Mouse (Mus musculus): ENCODE data around the gene Nsg1. TPM values are rescaled to one million over a fixed set of nuclear protein-coding genes. Genes with fewer than 3 reads are reported as not detected.

Gene Nsg1
- polyA plus RNA-seq, 1 experiment = not detected

GRCm38 (mm10) chr5:38094331-38094730 is 65.4 kb downstream of the Nsg1 start:
- no peak for TF ChIP-seq POLR2A (IDR thresholded peaks at IDR 0.05; ENCODE audit: insufficient read depth, low read depth, low read length)
- TF ChIP-seq CTCF (IDR thresholded peaks at IDR 0.05; ENCODE audit: insufficient read depth, low read depth, low read length) = no peak
- H3K4me3 ChIP-seq (ENCODE audit: insufficient read depth, low read depth, low read length) = no peak overlapping the region
- no peaks in the 10 kb centered on the region for H3K4me1 ChIP-seq (ENCODE audit: control insufficient read depth, insufficient read depth, low read length)
- 86% methylated on average over 2 of the region's 2 CpGs for WGBS
- no peak overlapping the region for H3K27ac ChIP-seq (ENCODE audit: insufficient read depth, low read depth, low read length)

GRCm38 (mm10) chr5:38091966-38092304 is 67.8 kb downstream of the Nsg1 start:
- TF ChIP-seq POLR2A (IDR thresholded peaks at IDR 0.05; ENCODE audit: insufficient read depth, low read depth, low read length) (no peak), CTCF (IDR thresholded peaks at IDR 0.05; ENCODE audit: insufficient read depth, low read depth, low read length) (no peak)
- WGBS = 59% methylated on average over 2 of the region's 2 CpGs
- H3K4me1 ChIP-seq (ENCODE audit: control insufficient read depth, insufficient read depth, low read length) = no peaks in the 10 kb centered on the region
- no peak overlapping the region for H3K27ac ChIP-seq (ENCODE audit: insufficient read depth, low read depth, low read length)
- H3K4me3 ChIP-seq (ENCODE audit: insufficient read depth, low read depth, low read length) = no peak overlapping the region

- H3K4me3 ChIP-seq (ENCODE audit: insufficient read depth, low read depth, low read length) = no peak overlapping the region
- WGBS = 68% methylated on average over 8 of the region's 8 CpGs
- H3K27ac ChIP-seq (ENCODE audit: insufficient read depth, low read depth, low read length) = no peak overlapping the region
- TF ChIP-seq CTCF (IDR thresholded peaks at IDR 0.05; ENCODE audit: insufficient read depth, low read depth, low read length) (no peak), POLR2A (IDR thresholded peaks at IDR 0.05; ENCODE audit: insufficient read depth, low read depth, low read length) (no peak)
- H3K4me1 ChIP-seq (ENCODE audit: control insufficient read depth, insufficient read depth, low read length) = no peaks in the 10 kb centered on the region
Observed at GRCm38 (mm10) chr5:38091046-38091965, 68.4 kb downstream of the Nsg1 start.

GRCm38 (mm10) chr5:38090581-38090980 is 69.1 kb downstream of the Nsg1 start:
- no peak for TF ChIP-seq CTCF (IDR thresholded peaks at IDR 0.05; ENCODE audit: insufficient read depth, low read depth, low read length)
- TF ChIP-seq POLR2A (IDR thresholded peaks at IDR 0.05; ENCODE audit: insufficient read depth, low read depth, low read length) = no peak
- no peaks in the 10 kb centered on the region for H3K4me1 ChIP-seq (ENCODE audit: control insufficient read depth, insufficient read depth, low read length)
- H3K27ac ChIP-seq (ENCODE audit: insufficient read depth, low read depth, low read length) = peak overlapping the region; percentile 3; the same call in 1 of the 2 replicates
- WGBS = 65% methylated on average over 3 of the region's 3 CpGs
- no peak overlapping the region for H3K4me3 ChIP-seq (ENCODE audit: insufficient read depth, low read depth, low read length)

GRCm38 (mm10) chr5:38090111-38090510 is 69.6 kb downstream of the Nsg1 start:
- TF ChIP-seq CTCF (IDR thresholded peaks at IDR 0.05; ENCODE audit: insufficient read depth, low read depth, low read length) (no peak), POLR2A (IDR thresholded peaks at IDR 0.05; ENCODE audit: insufficient read depth, low read depth, low read length) (no peak)
- no peak overlapping the region for H3K27ac ChIP-seq (ENCODE audit: insufficient read depth, low read depth, low read length)
- no peak overlapping the region for H3K4me3 ChIP-seq (ENCODE audit: insufficient read depth, low read depth, low read length)
- WGBS = 80% methylated on average over 3 of the region's 3 CpGs
- no peaks in the 10 kb centered on the region for H3K4me1 ChIP-seq (ENCODE audit: control insufficient read depth, insufficient read depth, low read length)

Other genes with a start within 250 kb of the Nsg1 start
- not detected in 2 replicates for gene Stx18, start 121.2 kb downstream of the Nsg1 start, polyA plus RNA-seq (2012; ENCODE audit: insufficient read depth, insufficient read length, low replicate concordance, missing spikeins)
- gene Zbtb49, start 60.5 kb upstream of the Nsg1 start, polyA plus RNA-seq (2012; ENCODE audit: insufficient read depth, insufficient read length, low replicate concordance, missing spikeins) = not detected in 2 replicates
- gene Lyar, start 60.6 kb upstream of the Nsg1 start, polyA plus RNA-seq (2012; ENCODE audit: insufficient read depth, insufficient read length, low replicate concordance, missing spikeins) = not detected in 2 replicates
- gene Tmem128, start 100.3 kb upstream of the Nsg1 start, polyA plus RNA-seq (2012; ENCODE audit: insufficient read depth, insufficient read length, low replicate concordance, missing spikeins) = not detected in 2 replicates
- not detected in 2 replicates for gene Otop1, start 116.1 kb upstream of the Nsg1 start, polyA plus RNA-seq (2012; ENCODE audit: insufficient read depth, insufficient read length, low replicate concordance, missing spikeins)
- not detected in 2 replicates for gene Drd5, start 159.5 kb upstream of the Nsg1 start, polyA plus RNA-seq (2012; ENCODE audit: insufficient read depth, insufficient read length, low replicate concordance, missing spikeins)